Mouse (Mus musculus): Measurements from ENCODE around the gene Adat2.

Gene Adat2

DNA sequence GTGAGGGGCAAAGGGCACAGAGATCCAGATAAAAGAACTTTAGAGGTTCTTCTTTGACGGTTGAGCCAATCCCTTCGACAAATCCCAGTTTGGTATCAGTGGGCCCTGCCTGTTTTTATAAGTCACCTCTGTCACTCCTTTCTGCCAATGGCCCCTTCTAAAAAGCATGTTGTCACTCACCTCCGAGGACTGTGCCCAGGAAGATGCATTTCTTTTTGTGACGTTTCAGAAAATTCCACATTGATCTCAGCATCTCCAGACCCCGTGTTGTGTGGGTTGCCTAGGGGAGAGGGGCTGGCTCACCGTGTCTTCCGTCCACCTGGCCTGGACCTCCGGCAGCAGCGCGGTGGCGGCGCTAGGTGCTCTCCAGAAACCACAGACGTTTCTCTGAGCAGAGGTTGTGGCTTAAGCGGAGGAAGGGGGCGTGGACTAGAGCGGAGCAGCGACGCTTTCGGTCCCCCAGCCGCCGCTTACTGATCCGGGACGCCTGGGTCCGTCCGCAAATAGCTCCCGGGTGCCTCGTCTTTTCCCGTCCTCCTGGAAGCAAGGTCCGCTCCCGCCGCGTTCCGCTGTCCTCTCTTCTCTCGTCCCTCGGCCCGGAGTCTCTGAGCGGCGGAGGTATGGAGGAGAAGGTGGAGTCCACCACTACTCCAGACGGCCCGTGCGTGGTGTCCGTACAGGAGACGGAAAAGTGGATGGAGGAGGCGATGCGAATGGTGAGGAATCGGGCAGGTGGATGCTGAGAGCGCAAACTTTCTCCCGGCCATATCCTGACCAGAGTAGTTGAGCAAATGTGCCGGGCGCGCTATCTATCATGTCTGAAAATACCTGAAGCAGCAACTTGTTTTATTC, at the start of gene Adat2, which contains the start of gene Pex3:
Adat2 (plus strand) TSS at position 249 of the 852 bp plus-strand sequence.
Pex3 (minus strand) TSS at position 497 of the 852 bp plus-strand sequence.
- peak; percentile 91 to 92 for DNase-seq (ENCODE audit: low spot score in 2 of 2)

DNA sequence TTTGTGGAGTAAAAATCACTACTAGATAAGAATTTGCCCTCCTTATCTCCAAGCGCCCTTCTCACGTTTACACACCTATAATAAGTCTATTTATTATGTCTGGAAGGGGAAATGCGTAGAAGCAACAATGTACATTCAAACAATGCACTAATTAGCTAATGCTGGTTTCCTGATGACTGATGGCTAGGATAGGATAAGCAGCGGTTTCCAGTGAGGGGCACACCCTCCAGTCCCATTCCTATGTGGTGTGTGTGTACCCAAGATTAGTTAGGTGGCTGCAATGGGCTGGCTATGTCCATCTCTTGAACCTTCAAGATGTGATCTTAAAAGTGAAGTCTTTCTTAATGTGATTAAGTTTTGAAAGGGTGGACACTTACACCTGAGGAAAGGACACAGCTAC, 30.8 kb upstream of the Adat2 start:
- no peak for DNase-seq (ENCODE audit: low spot score in 2 of 2)

DNA sequence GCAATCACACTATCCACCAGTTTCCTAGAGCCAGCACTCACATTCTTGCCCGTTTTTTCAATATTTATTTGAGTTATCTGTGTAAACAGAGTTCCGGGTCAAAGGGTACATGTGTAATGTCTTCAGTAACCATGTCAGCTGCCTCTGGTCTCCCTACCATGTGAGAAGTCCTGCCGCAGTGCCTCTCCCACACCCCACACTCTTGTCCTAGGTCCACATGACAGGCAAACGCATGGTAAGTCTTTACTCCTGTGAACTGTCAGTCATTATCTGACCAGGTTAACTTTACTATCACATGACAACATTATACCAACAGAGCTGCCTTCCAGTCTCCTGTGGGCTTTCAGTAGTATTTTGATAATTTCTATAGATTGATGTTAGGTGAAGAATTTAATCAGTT, 24.5 kb upstream of the Adat2 start:
- no peak for DNase-seq (ENCODE audit: low spot score in 2 of 2)

DNA sequence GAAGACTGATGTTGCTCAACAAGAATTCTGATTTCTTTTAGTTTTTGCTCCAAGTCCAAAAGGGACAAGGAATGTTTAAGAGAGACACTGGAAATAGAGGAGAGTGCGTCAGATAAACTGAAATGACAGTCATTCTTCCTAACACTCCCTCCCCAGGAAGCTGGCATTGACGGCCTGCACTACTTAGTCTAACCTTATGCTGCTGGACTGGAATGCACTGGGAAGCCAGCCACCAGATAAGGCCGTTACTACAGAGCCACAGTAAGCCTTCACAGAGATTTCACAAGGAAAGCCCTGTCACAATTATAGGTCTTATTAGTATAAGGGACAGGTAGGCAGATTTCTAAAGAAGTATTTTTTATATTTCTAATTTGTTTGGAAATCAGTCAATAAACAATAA, 17.9 kb upstream of the Adat2 start:
- DNase-seq (ENCODE audit: low spot score in 2 of 2), result no peak

DNA sequence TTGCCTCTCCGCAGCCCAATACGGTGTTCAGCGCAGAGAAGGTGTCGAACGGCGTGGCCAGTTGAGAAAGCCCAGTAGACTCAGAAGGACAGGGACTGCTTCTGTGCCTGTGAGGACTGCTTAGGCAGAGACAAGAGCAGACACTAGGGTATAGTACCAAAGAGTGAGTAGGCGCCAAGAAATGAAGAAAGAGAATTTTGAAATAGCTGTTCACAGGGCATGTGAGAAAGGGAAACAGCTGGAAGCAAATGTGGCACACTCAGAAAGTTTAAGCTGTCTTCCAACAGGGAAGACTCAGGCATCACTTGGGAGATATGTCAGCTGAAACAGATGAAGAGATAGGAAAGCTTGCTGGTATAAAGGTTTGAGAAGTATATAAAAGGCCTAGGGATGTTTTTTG, 16.0 kb upstream of the Adat2 start:
- DNase-seq (ENCODE audit: low spot score in 2 of 2), result no peak

DNA sequence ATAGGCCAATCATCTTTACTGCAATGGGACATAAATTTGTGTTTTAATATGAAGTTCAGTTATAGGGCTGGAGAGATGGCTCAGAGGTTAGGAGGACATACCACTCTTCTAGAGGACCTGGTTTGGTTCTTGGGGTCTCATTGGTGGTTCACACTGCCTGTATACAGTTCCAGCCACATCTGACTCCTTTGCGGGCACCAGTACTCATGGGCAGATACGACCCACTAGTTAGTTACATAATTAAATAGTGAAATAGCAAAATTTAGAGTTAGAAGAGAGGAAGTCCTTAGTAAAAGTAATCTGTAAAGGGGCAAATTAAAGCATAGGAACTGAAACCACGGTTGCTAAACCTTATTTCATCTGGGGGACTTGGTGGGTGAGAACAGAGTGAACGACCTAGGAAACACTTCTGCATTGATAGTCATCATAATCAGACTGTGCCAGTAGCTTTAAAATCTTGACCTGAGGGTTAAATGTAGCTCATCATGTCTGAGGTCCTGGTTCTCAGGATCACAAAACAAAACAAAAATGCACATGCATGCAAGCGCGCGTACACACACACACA, 12.8 kb upstream of the Adat2 start:
- no peak for DNase-seq (ENCODE audit: low spot score in 2 of 2)

DNA sequence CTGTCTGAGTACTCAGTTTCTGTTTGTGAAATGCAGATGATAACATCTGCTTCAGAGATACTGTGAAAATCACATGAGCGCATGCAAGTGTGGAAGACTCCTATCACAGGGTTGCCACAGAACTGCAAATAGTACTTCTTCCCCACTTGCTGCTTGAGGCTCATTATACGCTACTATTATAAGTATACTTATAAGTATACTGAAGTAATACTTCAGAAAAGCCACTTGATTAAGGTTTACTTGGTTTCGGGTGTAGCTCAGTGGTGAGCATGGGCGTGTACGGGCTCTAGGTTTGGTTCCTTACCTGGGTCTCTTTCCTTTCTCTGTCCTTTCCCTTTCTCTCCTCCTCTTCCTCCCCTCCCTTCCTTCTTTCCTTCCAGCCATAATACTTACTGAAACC, 11.0 kb upstream of the Adat2 start:
- no peak for DNase-seq (ENCODE audit: low spot score in 2 of 2)

DNA sequence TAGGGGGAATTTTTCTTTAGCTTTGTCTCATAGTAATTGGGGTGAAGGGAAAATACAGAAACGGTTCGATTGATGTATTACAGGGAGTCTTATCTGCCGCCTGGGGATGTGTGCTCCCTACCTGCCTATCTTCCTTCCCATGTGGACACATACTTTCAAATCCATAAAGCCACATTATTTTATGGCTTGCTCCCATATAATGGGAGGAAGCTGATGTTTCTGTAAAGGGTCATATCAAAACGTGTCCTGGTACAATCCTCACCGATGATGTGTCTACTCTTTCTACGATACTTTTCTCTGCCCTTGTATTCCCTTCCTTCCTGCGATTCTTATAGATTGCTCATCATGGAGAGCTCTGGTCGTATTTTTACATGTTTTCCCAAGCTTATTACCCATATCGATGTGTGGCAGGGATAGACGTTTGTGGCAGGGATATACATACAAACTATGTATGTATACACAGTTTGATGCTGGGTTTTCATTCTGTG, 848 bp downstream of the Adat2 start:
- no peak for DNase-seq (ENCODE audit: low spot score in 2 of 2)

DNA sequence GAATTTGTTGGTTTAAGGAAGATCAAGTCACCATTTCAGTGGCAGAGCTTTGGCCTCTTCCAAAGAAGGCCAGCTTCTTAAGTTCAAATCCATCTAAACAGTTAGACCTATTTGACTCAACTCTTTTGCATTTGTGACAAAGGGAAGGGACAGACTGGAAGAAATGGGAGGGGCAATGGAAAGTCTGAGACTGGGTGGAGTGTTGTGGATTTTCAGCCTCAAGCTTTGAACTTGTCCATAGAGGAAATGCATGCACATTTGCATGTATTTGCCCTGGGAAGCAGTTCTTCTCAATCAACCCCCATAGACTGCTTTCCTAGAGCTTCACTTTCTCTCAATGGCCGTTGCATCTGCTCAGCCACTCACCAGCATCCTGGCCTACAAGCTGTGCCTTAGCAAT, 1.6 kb downstream of the Adat2 start:
- no peak for DNase-seq (ENCODE audit: low spot score in 2 of 2)

DNA sequence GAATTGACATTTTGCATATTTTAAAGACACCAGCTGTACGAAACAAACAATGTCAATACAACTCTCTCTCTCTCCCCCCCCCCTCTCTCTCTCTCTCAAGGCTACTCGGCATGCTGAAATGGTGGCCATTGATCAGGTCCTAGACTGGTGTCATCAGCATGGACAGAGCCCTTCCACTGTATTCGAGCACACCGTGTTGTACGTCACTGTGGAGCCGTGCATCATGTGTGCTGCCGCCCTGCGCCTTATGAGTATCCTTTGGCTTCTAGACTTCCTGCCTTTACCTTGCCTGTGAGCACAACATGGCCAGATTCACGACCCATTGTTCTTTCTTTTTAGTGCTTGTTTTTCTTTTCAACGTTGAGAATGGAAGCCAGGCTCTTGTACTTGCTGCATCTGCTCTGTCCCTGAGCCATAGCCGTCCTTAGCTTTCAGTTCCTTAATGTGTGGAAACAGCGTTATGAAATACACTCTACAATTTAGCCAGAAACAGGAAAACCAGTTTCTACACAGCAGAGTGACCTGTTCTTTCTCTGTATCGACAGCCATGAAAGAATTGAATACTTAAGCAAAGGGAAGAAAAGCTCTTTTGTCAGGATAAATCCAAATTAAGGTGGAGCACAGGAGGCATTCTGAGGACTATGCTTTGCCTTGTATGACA, 7.5 kb downstream of the Adat2 start:
- DNase-seq (ENCODE audit: low spot score in 2 of 2), result no peak

DNA sequence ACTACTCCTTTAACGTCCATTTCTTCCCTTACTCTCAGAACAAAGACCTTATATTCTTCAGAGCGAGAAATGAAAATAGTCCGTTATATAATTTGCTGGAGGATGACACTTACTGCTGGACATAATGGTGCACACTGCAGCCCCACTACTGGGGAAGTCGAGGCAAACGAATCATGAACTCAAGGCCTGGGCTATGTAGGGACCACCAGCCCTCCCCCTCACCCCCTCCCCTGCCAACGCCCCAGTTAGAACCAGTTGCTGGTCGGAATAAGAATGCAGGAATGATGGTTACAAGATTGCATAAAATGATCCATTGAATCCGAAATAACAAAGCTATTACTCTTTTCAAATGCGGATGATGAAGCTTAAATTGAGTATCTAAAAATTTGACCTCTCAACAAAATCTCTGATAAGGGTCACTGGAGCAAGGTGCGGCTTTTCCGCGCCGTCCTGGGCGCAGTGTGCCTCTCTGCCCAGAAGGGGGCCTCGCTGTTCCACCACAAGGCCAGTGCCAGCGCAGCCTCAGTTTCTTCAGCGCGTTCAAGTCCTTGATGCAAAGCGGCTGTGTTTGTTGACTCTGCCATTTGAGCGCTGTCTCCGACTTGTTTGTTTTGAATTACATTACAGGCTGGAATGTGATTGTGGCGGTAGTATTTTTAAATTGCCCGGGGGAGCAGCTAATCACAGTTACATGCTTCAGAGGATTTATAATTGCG, 11.8 kb downstream of the Adat2 start:
- DNase-seq (ENCODE audit: low spot score in 2 of 2), result peak; percentile 33 to 65

DNA sequence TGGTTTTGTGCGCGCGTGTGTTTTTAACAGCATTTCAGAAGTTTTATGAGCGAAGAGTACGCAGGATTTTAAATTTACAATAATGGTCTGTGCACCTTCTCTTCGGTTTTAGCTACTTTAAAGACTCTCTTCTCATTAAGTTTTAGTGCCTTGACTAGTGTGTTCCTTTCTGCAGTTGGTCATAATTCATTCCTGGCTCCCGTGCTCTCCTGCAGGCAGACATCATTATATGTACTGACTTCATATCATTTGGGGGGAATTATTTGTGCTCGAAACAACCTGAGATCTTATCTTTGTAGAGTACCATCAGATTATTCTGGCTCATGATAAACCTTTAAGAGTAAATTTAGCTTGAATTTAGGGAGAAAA, 12.4 kb downstream of the Adat2 start:
- DNase-seq (ENCODE audit: low spot score in 2 of 2), result no peak

DNA sequence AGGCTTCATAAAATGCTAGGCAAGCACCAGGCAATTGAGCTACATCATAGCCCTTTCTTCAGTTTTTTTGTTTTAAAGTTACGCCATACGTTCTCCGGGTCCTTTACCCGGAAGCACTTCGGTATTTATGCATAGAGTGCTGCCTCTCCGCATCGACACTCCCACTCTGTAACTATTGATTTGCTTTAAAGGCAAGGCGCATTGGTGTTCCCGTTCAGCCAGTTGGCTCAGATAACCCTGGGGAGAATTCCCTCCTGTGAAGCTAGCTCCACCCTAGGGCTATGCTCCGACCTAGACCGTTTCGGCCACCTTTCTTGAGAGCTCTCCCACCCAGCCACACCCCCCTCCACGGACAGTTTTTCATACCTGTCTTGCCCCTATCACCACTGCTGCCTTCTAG, 13.7 kb downstream of the Adat2 start:
- no peak for DNase-seq (ENCODE audit: low spot score in 2 of 2)

DNA sequence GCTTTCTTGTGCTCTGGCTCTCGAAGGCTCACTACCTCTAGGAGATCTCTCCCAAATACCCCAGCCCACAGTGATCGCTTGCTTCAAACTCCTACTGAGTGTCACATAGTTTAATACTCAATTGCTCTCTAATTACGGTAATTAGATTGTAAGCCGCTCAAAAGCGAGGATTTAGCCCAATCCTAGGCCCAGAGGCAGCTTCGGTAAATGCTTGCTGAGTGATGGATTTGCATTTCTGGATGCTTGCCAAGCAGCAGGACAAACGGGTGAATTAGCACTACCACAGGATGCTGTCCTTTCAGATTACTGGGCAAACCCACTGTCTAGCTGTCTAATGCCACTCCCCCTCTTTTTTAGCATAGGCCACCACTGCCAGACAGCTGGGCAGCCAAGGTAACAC, 17.1 kb downstream of the Adat2 start:
- DNase-seq (ENCODE audit: low spot score in 2 of 2), result no peak

DNA sequence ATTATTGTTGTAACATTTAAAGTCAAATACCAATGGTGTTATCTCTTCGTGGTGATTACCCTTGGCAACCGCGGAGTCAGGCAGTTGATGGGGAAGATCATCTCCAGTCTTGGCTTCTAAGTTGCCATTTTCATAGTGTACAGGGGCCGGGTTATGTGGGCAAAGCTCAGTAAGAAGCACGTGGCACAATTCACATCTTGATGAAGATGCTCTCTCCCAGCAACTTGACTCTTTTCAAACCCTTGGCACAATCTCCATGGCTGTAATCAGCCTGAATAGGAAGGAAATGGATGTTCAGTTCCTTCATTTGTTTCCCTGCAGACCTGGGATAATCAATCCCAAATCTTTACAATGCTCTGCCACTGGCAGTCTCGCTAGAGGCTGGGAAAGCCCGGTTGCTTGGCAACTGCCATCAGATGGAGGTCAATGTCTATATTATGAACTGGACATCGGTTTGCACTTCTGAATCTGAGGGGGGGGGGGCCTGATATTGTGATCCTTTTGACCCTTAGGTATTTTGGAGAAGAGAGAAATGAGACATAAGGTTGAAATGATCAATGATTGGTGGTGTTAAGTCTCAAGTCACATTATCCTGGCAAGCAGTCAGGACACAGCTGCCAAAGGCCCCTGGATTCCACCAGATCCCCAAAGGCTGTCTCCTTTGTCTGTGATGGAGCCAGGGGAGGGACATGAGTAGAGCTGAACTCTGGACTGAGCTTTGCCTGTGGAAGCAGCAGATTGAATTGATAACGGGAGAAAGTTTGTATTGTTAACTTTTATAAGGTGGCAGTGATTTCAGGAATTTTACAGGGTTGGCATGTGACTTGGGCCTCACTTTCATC, 18.2 kb downstream of the Adat2 start:
- no peak for DNase-seq (ENCODE audit: low spot score in 2 of 2)

DNA sequence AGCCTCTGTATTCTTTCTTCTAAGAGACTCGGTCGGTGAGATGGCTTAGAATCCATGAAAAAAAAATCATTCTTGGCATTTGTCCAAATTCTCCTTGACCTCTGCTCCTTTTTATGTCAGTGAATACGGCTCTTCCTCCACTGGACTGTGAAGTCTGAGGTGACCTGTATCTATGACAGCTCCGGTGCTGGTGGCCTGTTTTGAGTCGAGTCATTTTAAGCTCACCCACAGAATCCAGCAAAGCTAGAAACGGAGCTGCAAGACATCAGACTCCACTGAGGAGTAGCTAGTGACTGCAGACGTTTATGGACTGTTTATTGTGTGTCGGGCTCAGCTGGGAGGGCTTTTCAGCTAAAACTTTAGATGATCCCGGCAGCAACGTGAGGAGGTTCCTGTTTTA, 19.3 kb downstream of the Adat2 start:
- DNase-seq (ENCODE audit: low spot score in 2 of 2), result no peak

DNA sequence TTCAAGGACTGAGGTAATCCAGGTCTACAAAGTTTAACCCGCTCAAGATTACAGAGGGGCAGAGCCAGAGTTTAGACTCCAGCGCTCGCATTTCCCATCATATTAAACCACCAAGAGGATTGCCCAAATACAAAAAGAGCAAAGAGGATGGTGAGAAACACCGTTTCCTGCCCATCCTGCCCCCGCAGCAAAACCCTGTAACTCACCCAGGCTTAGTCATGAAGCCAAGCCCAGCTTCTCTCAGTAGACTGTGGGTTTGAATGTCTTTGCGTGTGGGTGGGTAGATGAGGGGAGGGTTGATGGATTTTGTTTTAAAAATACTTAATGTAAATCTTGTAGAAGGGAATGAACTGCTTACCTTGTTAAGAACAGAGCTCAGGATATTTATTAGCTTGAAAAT, 19.7 kb downstream of the Adat2 start:
- no peak for DNase-seq (ENCODE audit: low spot score in 2 of 2)

DNA sequence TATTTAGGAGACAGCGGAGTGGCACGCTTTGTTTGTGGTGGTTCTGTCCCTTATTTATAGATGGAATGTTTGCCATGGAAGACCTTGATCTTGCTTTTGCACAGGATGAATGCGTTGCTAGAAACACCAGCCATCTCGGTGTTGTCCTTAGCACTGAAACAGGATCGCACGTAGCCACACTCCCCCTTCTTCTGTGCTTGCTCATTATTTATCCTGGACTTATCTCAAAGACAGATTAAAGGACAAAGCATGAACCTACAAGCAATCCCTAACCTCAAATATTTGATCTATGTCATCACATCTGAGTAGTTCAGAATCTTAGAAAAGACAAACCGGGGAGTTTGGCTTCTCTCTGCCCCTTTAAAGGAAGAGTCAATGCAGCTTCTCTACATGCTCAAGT, 24.4 kb downstream of the Adat2 start:
- no peak for DNase-seq (ENCODE audit: low spot score in 2 of 2)

DNA sequence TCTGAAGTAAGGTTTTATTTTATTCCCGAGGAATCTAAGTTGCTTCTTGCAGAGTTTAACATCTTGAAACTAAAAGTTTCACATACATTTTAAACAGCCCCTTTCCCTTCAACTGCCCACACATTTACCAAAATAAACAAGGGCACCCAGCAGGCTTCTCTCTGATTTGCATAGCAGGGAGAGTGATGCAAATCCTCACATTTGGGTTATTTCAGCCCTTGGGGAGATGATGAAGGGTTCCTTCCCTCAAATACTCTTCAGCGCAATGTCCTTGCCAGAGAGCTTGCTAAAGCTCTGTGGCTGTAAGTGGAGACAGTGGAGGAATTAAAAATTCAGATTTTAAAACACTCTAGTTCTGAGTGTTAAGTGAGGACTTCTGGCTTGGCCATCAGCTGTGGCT, 35.2 kb downstream of the Adat2 start:
- no peak for DNase-seq (ENCODE audit: low spot score in 2 of 2)

DNA sequence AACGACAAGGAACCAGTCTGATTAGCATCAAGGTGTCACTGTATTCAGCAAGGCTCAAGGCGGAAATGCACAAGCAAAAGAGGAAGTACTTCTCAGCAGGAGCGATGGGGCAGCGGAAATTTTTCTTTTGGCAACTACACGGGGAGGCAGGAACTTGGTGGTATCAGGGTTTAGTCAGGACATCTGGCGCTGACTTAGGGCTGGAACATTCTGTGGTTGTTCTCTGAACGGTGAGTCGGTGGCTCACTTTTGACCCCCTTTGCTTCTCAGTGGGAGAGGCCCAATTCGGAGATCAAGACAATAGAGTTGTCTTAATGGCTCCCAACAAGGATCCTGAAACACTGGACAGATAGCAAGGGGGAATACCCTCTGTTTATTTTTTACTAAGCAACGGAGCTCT, 39.5 kb downstream of the Adat2 start:
- no peak for DNase-seq (ENCODE audit: low spot score in 2 of 2)

DNA sequence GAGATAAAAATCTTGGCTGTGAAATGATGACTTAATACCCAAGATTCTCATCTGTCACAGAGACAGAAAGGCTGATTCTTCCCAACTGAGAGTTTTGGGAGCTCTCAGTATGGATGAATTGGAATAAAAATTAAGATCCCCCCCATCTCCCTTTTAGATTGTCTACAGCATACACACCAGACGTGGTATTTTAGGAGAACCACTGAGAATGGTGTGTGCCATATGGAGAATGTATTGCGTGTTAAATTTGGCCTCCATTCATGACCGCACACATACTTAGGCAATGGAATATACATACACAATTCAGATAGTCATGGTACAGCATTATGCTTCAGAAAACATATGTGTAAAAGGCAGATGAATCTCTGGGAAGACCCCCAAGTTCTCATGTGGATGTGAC, 40.8 kb downstream of the Adat2 start:
- DNase-seq (ENCODE audit: low spot score in 2 of 2), result no peak
